Comparison of ENCODE assay signal across 1 mouse cellular context in the genomic region with DNA sequence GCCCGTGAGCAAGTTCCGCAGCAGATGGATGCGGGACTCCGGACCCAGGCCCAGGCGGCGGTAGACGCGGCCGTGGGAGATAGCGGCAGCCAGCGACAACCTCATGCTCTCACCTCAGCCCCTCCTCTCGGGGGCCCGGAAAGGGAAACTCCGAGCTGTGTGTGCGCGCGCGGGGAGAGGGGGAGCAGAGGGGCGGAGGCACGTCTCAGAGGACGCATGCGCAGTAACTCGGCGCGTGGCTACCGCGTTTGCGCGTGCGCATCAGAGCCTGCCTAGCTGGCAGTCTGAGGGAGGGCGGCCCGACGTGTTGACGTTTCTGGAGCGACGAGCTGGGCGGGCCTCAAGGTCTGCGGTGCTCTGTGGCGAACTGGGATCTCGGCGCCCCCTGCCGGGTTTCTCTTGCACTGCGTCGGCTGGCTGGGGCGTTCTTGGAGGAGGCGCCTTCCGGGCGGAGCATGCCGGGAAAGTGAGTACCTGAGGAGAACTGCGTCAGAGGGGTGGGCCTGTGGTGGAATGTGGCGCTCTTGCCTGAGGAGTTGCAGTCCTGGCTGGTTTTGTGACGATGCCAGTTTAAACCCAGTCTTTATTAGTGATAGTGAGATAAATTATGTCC.
A peak's percentile ranks its signal among the peaks of the same experiment; 100 is the strongest.
TF ChIP-seq lines count a peak whose summit lies in the region.

A gene (minus strand): TSS at position 223 of the 613 bp plus-strand sequence.

TF ChIP-seq in CH12.LX, 34 proteins besides CTCF, POLR2A, EP300 and RAD21 (continued from another document):
- TF ChIP-seq JUN (IDR thresholded peaks at IDR 0.05; ENCODE audit: insufficient read depth, low read depth, low read length) (no peak), E2F4 (IDR thresholded peaks at IDR 0.05; ENCODE audit: insufficient replicate concordance, low read depth, low read length) (0 out of 2 replicates have a peak, but pooled peaks have one; percentile 44), ZKSCAN1 (IDR thresholded peaks at IDR 0.05; ENCODE audit: borderline replicate concordance, low read depth, low read length) (no peak), USF2 (conservative IDR thresholded peaks at IDR 0.05; ENCODE audit: low read depth, low read length) (no peak), JUND (conservative IDR thresholded peaks at IDR 0.05; ENCODE audit: low read depth, low read length) (no peak), SMC3 (IDR thresholded peaks at IDR 0.05; ENCODE audit: low read depth, low read length) (peak; percentile 76), NRF1 (IDR thresholded peaks at IDR 0.05; ENCODE audit: low read depth, low read length) (peak; percentile 98), TCF12 (IDR thresholded peaks at IDR 0.05; ENCODE audit: low read depth, low read length) (peak; percentile 87), TBP (conservative IDR thresholded peaks at IDR 0.05; ENCODE audit: low read depth, low read length) (peak; percentile 81), ETS1 (conservative IDR thresholded peaks at IDR 0.05; ENCODE audit: low read depth, low read length) (0 out of 2 replicates have a peak, but pooled peaks have one; percentile 12), NELFE (IDR thresholded peaks at IDR 0.05; ENCODE audit: low read depth, low read length) (peak; percentile 89), ZNF384 (IDR thresholded peaks at IDR 0.05; ENCODE audit: low read depth, low read length) (no peak), BHLHE40 (IDR thresholded peaks at IDR 0.05; ENCODE audit: low read depth, low read length) (peak; percentile 31; the same call in 1 of the 2 replicates), ZMIZ1 (IDR thresholded peaks at IDR 0.05; ENCODE audit: low read depth, low read length) (peak; percentile 90), MAFK (IDR thresholded peaks at IDR 0.05; ENCODE audit: insufficient replicate concordance, low read length) (no peak), KAT2A (IDR thresholded peaks at IDR 0.05; ENCODE audit: insufficient replicate concordance, low read length) (peak; percentile 63; the same call in 1 of the 2 replicates), MEF2A (IDR thresholded peaks at IDR 0.05; ENCODE audit: borderline replicate concordance, low read depth, low read length) (peak; percentile 73; the same call in 1 of the 2 replicates), CHD1 (IDR thresholded peaks at IDR 0.05; ENCODE audit: low read depth, low read length) (no peak), MAZ (IDR thresholded peaks at IDR 0.05; ENCODE audit: low read depth, low read length) (peak; percentile 97)
